Mouse (Mus musculus) urinary bladder, adult 2 months (tissue): ENCODE data around the gene Vmn1r7. TPM values are rescaled to one million over a fixed set of nuclear protein-coding genes. Genes with fewer than 3 reads are reported as not detected.
"Not testable (repeated sequence)": the region's sequence is repeated elsewhere in the genome, so short reads cannot be mapped to it uniquely, and the experiment has no call there.

Experiments used
- DNase-seq: peaks from one replicate; pipeline ENCODE4 v3.0.0; 2022; ENCODE audit warnings: low spot score
- polyA plus RNA-seq: library from polyadenylated mRNA; depleted of rRNA; stranded (reverse); fragments of >200 nt; gene quantifications from 2 replicates; pipeline ENCODE4 v1.2.3, GENCODE M21; 2012; rRNA removed

Gene Vmn1r7
- polyA plus RNA-seq = not detected in 2 replicates

DNA sequence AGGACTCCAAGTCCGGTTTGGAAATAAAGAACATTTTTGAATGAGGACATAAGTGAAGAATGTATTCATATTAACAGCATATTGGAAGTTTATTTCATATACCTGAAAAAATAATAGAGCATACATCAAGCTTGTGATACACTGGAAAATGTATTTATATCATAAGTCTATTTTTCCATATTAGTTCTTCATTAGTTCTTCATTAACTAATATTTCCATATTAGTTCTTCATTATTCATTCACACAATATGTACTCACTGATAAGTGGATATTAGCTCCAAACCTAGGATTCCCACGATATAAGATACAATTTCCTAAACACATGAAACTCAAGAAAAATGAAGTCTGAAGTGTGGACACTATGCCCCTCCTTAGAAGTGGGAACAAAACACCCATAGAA, at the start of gene Vmn1r7:
TSS of gene Vmn1r7 (minus strand) at position 101 of the 400 bp plus-strand sequence.
- not testable (repeated sequence) for DNase-seq

DNA sequence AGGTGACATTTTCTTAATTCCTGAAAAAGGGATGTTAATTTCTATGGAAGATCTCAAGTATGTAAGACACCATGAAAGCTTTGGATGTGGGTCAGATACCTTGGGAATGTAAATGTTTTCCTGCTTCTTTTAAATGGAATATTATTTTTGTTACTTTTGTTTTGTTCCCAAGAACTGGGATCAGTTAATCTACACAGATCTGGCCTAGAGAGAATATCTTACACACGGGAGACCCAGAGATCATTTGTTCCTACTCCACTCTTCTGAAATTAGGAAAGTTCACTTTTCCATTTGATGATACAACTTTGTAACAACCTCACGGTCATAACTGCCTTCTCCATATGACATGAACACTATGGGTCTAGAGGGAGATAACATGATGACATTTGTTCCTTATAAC, 41.4 kb upstream of the Vmn1r7 start, which contains the start of gene Vmn1r9:
TSS of gene Vmn1r9 (plus strand) at position 301 of the 400 bp plus-strand sequence.
- no peak for DNase-seq

DNA sequence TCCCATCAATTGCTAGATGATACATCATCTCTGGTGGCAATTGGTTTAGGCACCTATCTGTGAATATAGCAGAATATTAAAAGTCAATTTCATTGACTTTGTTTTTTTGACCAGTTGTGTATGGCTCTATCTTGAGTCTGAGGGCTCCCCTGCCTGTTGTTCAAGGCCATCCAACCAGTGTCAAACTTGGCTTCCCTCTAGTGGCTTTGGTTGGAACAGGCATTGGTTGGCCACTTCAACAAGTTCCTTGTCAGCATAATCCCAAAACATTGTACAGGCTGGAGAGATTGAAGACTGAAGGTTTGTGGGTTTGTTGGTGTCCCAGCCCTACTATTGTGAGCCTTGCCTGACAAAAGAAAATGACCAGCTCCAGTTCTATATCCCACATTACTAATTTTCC, 38.6 kb upstream of the Vmn1r7 start:
- DNase-seq = no peak

DNA sequence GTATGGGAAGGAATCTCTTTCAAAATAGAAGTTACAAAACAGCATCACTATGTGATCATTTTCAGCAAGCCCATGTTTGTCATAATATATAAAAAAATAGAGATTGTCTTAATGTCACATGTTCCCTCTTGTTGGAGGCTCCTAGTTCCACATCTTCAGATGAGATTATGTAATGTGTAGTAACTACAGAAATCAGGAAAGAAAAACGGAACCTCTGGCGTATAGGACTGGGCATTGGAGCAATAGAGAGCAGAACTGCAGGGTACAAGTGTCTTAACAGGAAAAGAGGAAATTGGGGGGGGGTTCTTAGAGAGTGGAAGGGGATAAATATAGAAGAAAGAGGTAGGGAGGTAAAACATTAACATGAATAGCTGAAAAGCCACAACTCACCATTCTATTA, 9.6 kb upstream of the Vmn1r7 start:
- DNase-seq = no peak

DNA sequence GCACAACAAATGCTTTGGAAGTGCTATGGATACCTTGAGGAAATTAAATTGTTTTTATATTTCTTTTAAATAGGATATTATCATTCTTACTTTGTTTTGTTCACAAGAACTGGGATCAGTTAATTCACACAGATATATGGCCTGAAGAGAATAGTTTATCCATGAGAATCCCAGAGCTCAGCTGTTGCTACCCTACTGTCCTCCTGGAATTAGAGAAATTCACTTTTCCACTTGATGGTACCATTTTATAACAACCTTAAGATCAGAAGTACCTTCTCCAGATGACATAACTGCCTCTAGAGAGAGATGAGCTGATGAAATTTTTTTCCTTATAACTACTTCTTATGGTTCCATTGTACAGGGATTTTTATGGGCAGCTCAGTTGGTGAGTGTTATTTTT, 6.9 kb upstream of the Vmn1r7 start, which contains the start of gene Vmn1r8:
TSS of gene Vmn1r8 (plus strand) at position 301 of the 400 bp plus-strand sequence.
- DNase-seq = no peak

DNA sequence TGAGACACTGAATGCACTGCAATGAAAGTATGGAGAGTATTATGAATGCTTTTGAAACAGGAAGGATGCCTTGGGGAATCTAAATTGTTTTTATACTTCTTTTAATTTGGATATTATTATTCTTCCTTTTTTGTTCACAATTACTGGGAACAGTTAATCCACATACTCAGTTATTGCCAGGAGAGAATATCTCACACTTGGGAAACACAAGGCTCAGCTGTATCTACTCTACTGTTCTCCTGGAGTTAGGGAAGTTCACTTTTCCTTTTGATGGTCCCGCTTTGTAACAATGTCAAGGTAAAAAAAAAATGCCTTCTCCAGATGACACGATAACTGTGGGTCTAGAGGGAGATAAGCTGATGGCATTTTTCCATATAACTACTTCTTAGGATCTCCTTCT, 28.2 kb downstream of the Vmn1r7 start, which contains the start of gene Vmn1r6:
TSS of gene Vmn1r6 (plus strand) at position 301 of the 400 bp plus-strand sequence.
- no peak for DNase-seq

Other genes starting within 250 kb of the Vmn1r7 start
- 20.2 and 21.2 TPM in 2 replicates for gene Kbtbd2, start 227.5 kb downstream of the Vmn1r7 start, polyA plus RNA-seq
- 130 and 159 TPM in 2 replicates for gene Fkbp9, start 193.3 kb downstream of the Vmn1r7 start, polyA plus RNA-seq
- 24.3 and 29.7 TPM in 2 replicates for gene Nt5c3, start 101.4 kb downstream of the Vmn1r7 start, polyA plus RNA-seq
- 0.26 and 0.32 TPM in 2 replicates for gene Vmn1r4, start 101.3 kb downstream of the Vmn1r7 start, polyA plus RNA-seq
- gene Vmn1r5, start 55.1 kb downstream of the Vmn1r7 start, polyA plus RNA-seq = 0.07 TPM in 1 of 2 replicates, not detected in the other
- gene Vmn1r6, start 28.1 kb downstream of the Vmn1r7 start, polyA plus RNA-seq = not detected in 2 replicates
- gene Vmn1r8, start 7.0 kb upstream of the Vmn1r7 start, polyA plus RNA-seq = not detected in 2 replicates
- gene Vmn1r9, start 41.5 kb upstream of the Vmn1r7 start, polyA plus RNA-seq = not detected in 2 replicates
- not detected in 2 replicates for gene Vmn1r10, start 84.1 kb upstream of the Vmn1r7 start, polyA plus RNA-seq
- gene Vmn1r11, start 108.1 kb upstream of the Vmn1r7 start, polyA plus RNA-seq = not detected in 2 replicates
- gene Vmn1r12, start 131.6 kb upstream of the Vmn1r7 start, polyA plus RNA-seq = not detected in 2 replicates
- gene Vmn1r13, start 178.0 kb upstream of the Vmn1r7 start, polyA plus RNA-seq = not detected in 2 replicates
- not detected in 2 replicates for gene Vmn1r14, start 206.4 kb upstream of the Vmn1r7 start, polyA plus RNA-seq
- gene Vmn1r15, start 232.6 kb upstream of the Vmn1r7 start, polyA plus RNA-seq = not detected in 2 replicates